Mouse (Mus musculus) forebrain, embryonic 15.5 days (tissue): ENCODE measurements around the gene Hlx. TPM values are rescaled to one million over a fixed set of nuclear protein-coding genes. Genes with fewer than 3 reads are reported as not detected.

Experiments
- ATAC-seq: fragments of 200-750 bp; cut with Nextera tagmentation; replicated peaks from 2 replicates; pipeline ENCODE4 v1.8.0; 2017; ENCODE audit warnings: mild to moderate bottlenecking, moderate TSS enrichment, moderate library complexity
- H3K27ac ChIP-seq: fragments of 300-500 bp; sonication (generic); replicated peaks from 2 replicates; pipeline ENCODE4 v1.5.1; 2015; ENCODE audit warnings: mild to moderate bottlenecking, inconsistent platforms
- H3K27me3 ChIP-seq: fragments of 300-500 bp; sonication (generic); 2 replicates; pipeline ENCODE4 v1.6.1; 2015; ENCODE audit warnings: inconsistent platforms
- H3K36me3 ChIP-seq: fragments of 300-500 bp; sonication (generic); 2 replicates; pipeline ENCODE4 v1.6.1; 2015; ENCODE audit warnings: mild to moderate bottlenecking, inconsistent platforms
- H3K4me1 ChIP-seq: fragments of 300-500 bp; sonication (generic); 2 replicates; pipeline ENCODE4 v1.6.1; 2015; ENCODE audit warnings: inconsistent platforms
- H3K4me2 ChIP-seq: fragments of 300-500 bp; sonication (generic); replicated peaks from 2 replicates; pipeline ENCODE4 v1.6.1; 2015; ENCODE audit warnings: mild to moderate bottlenecking, inconsistent platforms
- H3K4me3 ChIP-seq: fragments of 300-500 bp; sonication (generic); 2 replicates; pipeline ENCODE4 v1.5.1; 2015; ENCODE audit warnings: mild to moderate bottlenecking, inconsistent platforms
- H3K9ac ChIP-seq: fragments of 300-500 bp; sonication (generic); replicated peaks from 2 replicates; pipeline ENCODE4 v1.6.1; 2015; ENCODE audit warnings: mild to moderate bottlenecking, inconsistent platforms
- H3K9me3 ChIP-seq: fragments of 300-500 bp; sonication (generic); 2 replicates; pipeline ENCODE4 v1.6.1; 2016; ENCODE audit warnings: inconsistent platforms
- WGBS: fragments of 180-500 bp; shearing (Covaris S2); methylation state at CpG from one replicate; pipeline ENCODE4 v1.1.7; 2015; ENCODE audit warnings: mixed read lengths; 5-methylcytosine and 5-hydroxymethylcytosine counted together
- polyA plus RNA-seq: library from polyadenylated mRNA; unstranded; fragments of >200 nt; fragmentation: Nextera tagmentation; extraction: Ambion mirVana; gene quantifications from 2 replicates; pipeline ENCODE4 v1.2.1, GENCODE M21; 2015

Gene Hlx
- polyA plus RNA-seq, 1 experiment from 2014 or later: 1.5 TPM

DNA sequence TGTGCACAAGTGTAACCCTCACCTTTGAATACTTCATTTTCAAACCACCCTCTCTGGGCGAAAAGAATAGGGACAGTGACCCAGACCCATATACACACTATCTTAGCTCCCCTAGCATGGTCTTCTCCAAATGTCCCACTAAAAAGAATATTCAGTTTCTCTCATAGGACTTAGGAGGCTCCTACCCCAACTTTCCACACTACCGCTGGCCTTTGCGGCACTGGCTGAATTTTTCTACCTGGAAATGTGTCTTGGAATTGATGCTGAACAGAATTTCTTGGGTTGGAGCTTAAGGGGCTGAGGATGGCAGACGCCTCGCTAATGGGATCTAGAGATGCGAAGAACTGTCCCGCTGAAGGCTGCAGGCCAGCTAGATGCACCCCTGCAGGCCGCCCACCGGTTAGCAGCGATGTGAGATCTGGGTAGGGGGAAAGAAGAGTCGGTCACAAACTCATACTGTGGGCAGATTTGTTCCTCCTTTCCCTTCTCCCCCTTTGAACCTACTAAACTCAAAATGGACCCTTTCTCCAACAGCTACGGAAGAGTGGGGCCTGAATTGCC, 1.9 kb downstream of the Hlx start:
- 3% methylated on average over 12 of the region's 12 CpGs for whole genome bisulfite sequencing
- peaks cover 68% of the 10 kb centered on the region for H3K27me3 ChIP-seq
- ATAC-seq: no peak

DNA sequence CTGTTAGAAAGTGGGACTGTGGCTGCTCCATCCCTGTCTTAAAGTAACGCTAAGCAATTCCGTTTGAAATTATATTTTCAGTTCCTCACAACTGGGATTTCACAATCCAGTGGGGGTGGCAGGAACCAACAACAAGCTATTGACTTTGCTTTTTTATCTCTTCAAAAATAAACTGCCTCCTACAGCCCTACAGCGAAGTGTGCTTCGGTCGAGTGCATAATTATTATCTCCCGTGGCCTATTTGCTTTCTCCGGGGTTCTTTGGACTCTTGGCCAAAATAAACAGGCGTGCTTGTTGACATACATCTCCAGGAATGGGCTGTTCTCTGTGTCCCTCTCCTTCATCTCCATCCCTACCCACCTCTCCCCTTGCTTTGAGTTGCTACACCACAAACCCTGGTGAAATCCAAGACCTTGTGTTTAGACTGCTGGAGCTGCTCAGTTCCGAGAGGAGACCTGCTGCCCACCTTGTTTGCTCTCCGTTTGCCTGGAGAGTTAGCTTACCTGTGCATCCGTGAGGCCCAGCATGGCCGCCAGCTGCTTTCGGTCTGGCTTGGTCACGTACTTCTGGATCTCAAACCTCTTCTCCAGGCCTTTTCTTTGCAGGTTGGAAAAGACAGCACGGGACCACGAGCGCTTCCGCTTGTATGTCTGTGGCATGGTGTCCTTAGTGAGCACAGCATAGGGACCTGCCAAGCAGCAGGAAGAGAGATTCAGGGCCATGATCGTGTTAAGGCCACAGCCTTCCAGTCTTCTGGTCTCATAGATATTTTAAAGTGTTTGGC, 2.9 kb downstream of the Hlx start:
- Histone ChIP-seq H3K4me3 (no peak overlapping the region), H3K27me3 (peaks cover 70% of the 10 kb centered on the region), H3K36me3 (no peaks in the 10 kb centered on the region), H3K27ac (no peak overlapping the region), H3K9me3 (no peaks in the 10 kb centered on the region), H3K9ac (no peak overlapping the region), H3K4me1 (peaks cover 30% of the 10 kb centered on the region), H3K4me2 (no peak overlapping the region)
- WGBS: 3% methylated on average over 19 of the region's 19 CpGs
- no peak for ATAC-seq

More for the DNA sequence above, 1.9 kb downstream of the Hlx start:
- H3K9me3 ChIP-seq: no peaks in the 10 kb centered on the region
- no peak overlapping the region for H3K4me2 ChIP-seq
- no peak overlapping the region for H3K9ac ChIP-seq
- H3K4me1 ChIP-seq: peaks cover 30% of the 10 kb centered on the region
- no peaks in the 10 kb centered on the region for H3K36me3 ChIP-seq
- no peak overlapping the region for H3K4me3 ChIP-seq
- no peak overlapping the region for H3K27ac ChIP-seq

DNA sequence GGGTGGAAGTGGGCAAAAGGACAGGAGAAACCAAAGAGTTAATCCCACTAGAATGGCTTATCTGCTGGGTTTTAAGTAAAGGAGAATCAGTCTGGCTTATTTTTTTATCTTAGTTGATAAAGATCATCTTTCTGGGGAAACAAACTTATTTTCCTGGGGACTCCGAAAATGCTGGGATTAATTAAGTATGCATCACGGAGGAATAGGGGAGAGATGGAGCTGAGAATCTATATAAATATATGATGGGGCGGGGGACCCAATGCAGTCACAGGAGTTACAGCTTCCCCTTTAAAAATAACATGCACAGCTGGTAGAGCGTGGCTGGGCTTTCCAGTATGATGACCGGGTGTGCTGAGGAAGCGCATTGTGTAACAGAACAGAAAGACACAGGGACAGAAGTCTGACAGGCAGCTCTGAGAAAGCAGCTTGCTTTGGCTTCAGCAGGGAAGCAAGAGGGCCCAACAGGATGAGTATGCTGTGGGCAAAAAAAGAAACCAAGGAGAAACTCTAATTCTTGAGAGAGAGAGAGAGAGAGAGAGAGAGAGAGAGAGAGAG, 3.8 kb downstream of the Hlx start:
- H3K4me3 ChIP-seq: no peak overlapping the region
- ATAC-seq: no peak
- H3K4me1 ChIP-seq: peaks cover 30% of the 10 kb centered on the region
- H3K9ac ChIP-seq: no peak overlapping the region
- peaks cover 80% of the 10 kb centered on the region for H3K27me3 ChIP-seq
- no peak overlapping the region for H3K4me2 ChIP-seq
- H3K27ac ChIP-seq: no peak overlapping the region
- no peaks in the 10 kb centered on the region for H3K36me3 ChIP-seq
- 4% methylated on average over 6 of the region's 6 CpGs for WGBS
- H3K9me3 ChIP-seq: no peaks in the 10 kb centered on the region

DNA sequence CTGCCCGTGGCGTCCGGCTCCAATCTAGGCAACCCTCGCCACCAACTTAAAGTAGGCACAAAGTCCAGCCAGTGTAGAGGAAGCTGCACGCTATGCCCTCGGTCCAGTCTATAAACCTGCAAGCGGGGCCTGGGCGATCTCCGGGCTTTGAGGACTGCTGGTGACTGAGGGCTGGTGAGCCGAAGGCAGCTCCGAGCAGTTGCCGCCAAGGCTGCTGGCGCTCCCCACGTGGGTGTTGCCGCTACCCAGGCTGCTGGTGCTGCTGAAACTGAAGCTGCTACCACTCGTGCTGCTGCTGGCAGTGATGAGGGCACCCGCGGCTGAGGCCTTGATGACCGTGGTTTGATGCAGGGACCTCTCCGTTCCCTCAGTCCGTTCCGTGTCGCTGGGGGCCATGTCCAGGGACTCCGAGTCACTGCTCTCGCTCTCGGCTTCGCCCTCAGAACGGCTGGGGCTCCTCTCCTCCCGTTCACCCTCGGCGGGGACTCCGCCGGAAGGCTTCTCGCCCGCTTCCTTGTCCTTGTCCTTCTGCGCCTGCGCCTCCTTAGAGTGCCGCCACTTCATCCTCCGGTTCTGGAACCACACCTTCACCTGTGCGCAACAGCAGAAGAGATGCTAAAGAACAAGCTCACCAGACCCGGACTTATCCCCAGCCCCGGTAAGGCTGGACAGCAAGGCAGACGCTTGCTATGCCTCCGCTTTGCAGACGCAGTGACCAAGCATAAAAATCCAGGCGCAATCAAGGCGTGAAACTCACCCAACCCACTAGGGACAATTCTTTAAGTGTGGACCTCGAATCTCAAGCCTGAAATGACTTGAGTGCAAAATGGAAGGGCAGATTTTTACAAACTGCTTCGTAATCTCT, 4.8 kb downstream of the Hlx start:
- H3K9me3 ChIP-seq: no peaks in the 10 kb centered on the region
- peak overlapping the region; percentile 45 for H3K9ac ChIP-seq
- H3K27ac ChIP-seq: no peak overlapping the region
- peak overlapping the region; percentile 44 for H3K4me3 ChIP-seq
- peak; percentile 41; the same call in 1 of the 2 replicates for ATAC-seq
- 2% methylated on average over 49 of the region's 49 CpGs for WGBS
- peaks cover 81% of the 10 kb centered on the region for H3K27me3 ChIP-seq
- H3K4me2 ChIP-seq: peak overlapping the region; percentile 77
- H3K36me3 ChIP-seq: no peaks in the 10 kb centered on the region
- H3K4me1 ChIP-seq: peaks cover 23% of the 10 kb centered on the region

DNA sequence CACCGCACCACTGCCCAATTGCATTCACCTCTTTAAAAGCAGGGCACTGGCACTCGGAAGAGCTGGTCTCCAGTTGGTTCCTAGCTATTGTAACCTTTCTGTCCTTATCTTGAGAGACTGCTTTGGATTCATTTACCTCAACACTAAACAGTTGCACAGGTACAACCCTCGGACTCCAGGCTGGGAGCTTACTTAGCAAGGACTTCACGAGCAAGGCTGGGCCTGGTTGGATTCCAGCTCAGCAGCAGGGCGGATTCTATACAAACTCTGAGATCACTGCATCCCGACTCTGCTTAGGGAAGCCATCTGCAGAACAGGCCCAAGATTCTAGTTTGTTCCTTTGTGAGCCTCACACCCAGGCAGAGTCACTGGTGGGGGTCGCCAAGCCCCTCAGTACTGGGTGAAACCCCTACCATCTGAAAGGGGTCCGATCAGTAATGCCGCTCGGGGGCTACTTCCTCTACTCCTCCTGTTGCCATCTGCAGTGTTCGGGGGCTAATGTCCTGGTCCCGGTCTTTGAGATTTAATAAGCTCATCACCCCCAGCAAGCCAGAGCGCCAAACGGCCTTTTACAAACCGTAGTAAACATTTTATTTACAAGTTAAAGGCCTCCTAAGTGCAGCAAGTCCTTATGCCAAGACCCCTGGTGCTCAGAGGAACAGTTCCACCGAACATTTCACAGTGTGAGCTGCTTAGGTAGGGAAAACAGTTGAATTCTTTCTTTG, 5.7 kb downstream of the Hlx start:
- H3K4me2 ChIP-seq: 0 out of 2 replicates have a peak overlapping the region, but pooled peaks have one; percentile 77
- peak overlapping the region; percentile 44; the same call in 1 of the 2 replicates for H3K4me3 ChIP-seq
- peaks cover 16% of the 10 kb centered on the region for H3K4me1 ChIP-seq
- H3K36me3 ChIP-seq: no peaks in the 10 kb centered on the region
- no peaks in the 10 kb centered on the region for H3K9me3 ChIP-seq
- no peak overlapping the region for H3K27ac ChIP-seq
- no peak for ATAC-seq
- peaks cover 88% of the 10 kb centered on the region for H3K27me3 ChIP-seq
- WGBS: 3% methylated on average over 16 of the region's 16 CpGs
- H3K9ac ChIP-seq: no peak overlapping the region

DNA sequence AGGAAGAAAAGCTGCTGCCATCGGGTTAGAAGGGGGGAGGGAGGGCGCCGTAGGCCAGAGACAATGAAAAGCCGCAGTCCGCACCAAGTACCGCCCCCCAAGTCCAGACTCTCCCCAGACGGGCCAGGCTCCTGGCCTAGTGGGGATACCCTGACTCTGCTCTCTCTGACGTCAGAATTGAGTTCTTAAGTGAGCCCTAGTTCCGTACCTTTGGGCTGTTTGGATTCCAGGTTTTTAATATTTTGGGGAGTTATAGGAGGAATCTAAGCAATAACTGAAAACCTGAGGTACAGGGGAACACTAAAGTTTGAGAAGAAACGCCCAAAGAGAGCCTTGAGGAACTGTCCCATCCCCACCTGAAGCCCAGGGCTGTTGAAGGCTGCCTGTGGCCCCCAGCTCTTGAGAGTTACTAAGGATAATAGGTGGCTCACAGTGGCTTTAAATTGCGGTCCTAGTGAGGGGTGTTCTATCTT, 7.1 kb downstream of the Hlx start:
- WGBS: 3% methylated on average over 11 of the region's 11 CpGs
- Histone ChIP-seq H3K4me3 (no peak overlapping the region), H3K36me3 (no peaks in the 10 kb centered on the region), H3K4me1 (peaks cover 12% of the 10 kb centered on the region), H3K27me3 (peaks cover 96% of the 10 kb centered on the region), H3K4me2 (no peak overlapping the region), H3K27ac (no peak overlapping the region), H3K9me3 (no peaks in the 10 kb centered on the region), H3K9ac (no peak overlapping the region)
- ATAC-seq: no peak

DNA sequence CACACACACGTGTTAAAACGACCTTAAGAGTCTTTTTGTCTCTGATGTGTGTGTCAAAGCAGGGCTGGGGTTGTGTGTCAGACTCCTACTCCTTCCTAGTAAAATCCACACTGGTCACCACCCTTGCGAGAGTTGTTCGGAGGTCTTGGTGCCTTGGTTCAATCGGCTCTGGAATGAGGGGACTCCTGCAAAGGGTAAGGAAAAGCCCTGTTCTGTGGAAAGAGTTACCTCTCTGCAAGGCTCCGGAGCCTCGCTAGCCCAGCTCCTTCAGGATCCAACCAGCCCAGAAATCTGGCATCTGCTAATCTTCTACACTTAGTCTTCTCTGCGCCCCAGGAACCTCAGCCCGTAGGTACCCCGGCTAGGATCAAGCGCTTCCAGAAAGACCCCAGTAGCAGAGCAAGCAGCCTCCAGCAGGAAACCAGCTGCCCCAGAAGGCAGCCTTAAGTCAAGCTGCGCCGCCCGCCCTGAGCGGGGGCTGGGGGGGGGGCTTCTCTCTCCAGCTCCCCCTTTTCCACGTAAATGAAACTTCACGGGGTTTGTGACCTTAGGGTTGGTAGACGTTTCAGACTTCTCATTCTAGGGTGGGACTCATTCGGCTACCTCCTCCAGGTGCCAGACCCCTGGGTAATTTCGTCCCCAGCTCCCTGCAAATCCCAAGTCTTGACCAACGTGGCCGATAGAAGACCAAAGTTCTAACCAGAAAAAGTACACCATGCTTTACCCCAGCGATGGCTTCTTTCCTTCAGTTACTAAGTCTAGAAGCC, 7.7 kb downstream of the Hlx start:
- H3K9ac ChIP-seq: no peak overlapping the region
- no peaks in the 10 kb centered on the region for H3K9me3 ChIP-seq
- peaks cover 97% of the 10 kb centered on the region for H3K27me3 ChIP-seq
- no peak overlapping the region for H3K4me3 ChIP-seq
- 1% methylated on average over 23 of the region's 23 CpGs for WGBS
- H3K27ac ChIP-seq: no peak overlapping the region
- H3K4me1 ChIP-seq: peaks cover 12% of the 10 kb centered on the region
- no peak for ATAC-seq
- no peaks in the 10 kb centered on the region for H3K36me3 ChIP-seq
- H3K4me2 ChIP-seq: no peak overlapping the region

DNA sequence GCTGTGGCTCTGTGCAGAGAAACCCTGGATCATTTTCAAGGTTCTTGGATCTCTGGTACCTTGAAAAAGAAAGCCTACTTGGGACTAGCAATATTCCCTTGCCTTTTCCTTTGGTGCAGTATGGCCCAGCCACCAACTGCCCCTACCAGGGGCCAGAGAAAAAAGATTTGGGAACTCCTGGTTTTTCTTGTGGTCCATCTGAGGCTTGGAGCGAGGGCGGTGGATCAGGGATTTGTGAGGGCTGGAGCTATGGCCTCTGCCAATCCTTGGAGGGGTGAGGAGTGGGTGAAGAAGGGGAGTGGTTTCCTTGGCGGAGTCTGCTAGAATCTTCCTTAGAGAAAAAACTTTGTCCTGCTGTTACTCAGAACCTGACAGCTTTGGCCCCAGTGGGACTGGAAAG, 8.5 kb downstream of the Hlx start:
- H3K4me2 ChIP-seq: no peak overlapping the region
- no peak overlapping the region for H3K4me3 ChIP-seq
- no peak overlapping the region for H3K9ac ChIP-seq
- ATAC-seq: no peak
- WGBS: 6% methylated on average over 3 of the region's 3 CpGs
- H3K9me3 ChIP-seq: no peaks in the 10 kb centered on the region
- H3K27ac ChIP-seq: no peak overlapping the region
- peaks cover 12% of the 10 kb centered on the region for H3K4me1 ChIP-seq
- no peaks in the 10 kb centered on the region for H3K36me3 ChIP-seq
- H3K27me3 ChIP-seq: peaks cover 98% of the 10 kb centered on the region

DNA sequence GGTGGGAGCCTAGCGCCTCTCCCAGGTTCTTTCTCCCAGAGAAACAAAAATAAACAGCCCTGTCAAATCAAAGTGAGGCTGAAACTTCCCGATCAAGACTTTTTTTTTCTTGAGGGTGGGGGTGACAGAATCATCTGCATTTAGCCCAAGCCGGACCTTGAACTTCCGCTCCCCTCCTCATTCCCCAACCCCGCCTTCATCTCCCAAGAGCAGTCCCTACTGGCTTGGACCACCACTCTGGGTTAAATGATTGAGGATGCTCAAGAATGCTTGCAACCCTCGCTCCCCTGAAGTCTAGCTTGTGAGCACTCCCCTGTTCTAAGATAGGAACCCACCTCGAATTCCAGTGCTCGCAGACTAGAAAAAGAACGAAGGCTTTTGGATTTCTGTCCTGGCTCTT, 11.3 kb downstream of the Hlx start:
- Histone ChIP-seq H3K9me3 (no peaks in the 10 kb centered on the region), H3K4me1 (0 out of 2 replicates have a peak, but pooled peaks cover 2% of the 10 kb centered on the region), H3K27ac (no peak overlapping the region), H3K27me3 (peaks cover 99% of the 10 kb centered on the region), H3K9ac (no peak overlapping the region), H3K4me2 (no peak overlapping the region), H3K36me3 (no peaks in the 10 kb centered on the region), H3K4me3 (no peak overlapping the region)
- 3% methylated on average over 9 of the region's 9 CpGs for WGBS
- no peak for ATAC-seq

DNA sequence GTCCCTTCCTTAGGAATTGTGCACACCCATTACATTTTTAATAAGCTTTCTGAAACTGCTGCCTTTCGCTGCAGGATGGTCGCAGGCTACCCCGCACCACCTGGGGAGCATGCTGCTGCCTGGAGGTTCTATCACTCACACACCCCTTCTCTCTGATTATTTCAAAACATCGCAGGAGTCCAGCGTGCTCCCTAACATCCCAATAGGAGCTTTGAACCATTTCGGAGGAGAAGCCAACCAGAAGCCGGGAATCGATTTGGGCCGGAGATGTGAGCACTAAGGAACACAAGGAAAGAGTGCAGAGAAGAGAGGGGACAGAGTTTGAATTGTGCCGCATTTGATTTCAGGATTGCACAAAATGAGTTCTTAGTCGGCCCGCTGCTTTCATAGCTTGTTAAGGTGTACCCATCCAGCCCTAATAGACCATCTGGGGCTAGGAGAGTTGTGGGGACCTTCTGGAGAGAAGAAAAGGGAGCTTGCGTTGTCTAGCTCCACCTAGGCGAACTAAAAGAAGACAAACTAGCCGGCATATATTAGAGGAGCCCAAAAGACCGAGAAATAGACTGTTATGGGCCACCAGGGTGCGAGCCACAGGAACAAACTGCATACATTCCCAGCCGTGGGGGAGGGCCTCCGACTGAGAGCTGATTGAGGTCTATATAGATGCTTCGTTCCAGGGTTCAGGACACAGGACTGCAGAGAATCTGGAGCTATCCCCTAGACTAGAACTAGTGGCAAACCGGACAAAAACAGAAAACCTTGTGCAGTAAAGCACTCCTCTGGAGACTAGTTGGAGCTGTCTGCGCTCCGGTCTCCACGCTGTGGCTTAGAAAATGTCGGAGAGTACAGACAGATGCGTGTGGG, 12.0 kb downstream of the Hlx start:
- H3K4me2 ChIP-seq: no peak overlapping the region
- no peak overlapping the region for H3K4me3 ChIP-seq
- peaks cover 99% of the 10 kb centered on the region for H3K27me3 ChIP-seq
- H3K9me3 ChIP-seq: no peaks in the 10 kb centered on the region
- H3K4me1 ChIP-seq: 0 out of 2 replicates have a peak, but pooled peaks cover 2% of the 10 kb centered on the region
- H3K27ac ChIP-seq: no peak overlapping the region
- no peaks in the 10 kb centered on the region for H3K36me3 ChIP-seq
- no peak for ATAC-seq
- under 1% methylated on average over 26 of the region's 26 CpGs for WGBS
- no peak overlapping the region for H3K9ac ChIP-seq
